Mouse (Mus musculus): ENCODE measurements around the gene Acox2. TPM values are rescaled to one million over a fixed set of nuclear protein-coding genes. Genes with fewer than 3 reads are reported as not detected.

The Acox2 gene
- polyA plus RNA-seq, 1 experiment from 2014 or later = 1.1 TPM

GRCm38 (mm10) chr14:8262242-8262641, 3.1 kb upstream of the Acox2 start:
- Histone ChIP-seq H3K4me3 (replicated peaks) (no peak overlapping the region), H3K4me1 (0 out of 2 replicates have a peak, but pooled peaks cover 4% of the 10 kb centered on the region), H3K4me2 (no peak overlapping the region), H3K36me3 (no peaks in the 10 kb centered on the region), H3K27me3 (no peaks in the 10 kb centered on the region), H3K27ac (no peak overlapping the region), H3K9me3 (replicated peaks) (no peaks in the 10 kb centered on the region), H3K9ac (no peak overlapping the region)
- WGBS = 64% methylated on average over 1 of the region's 1 CpGs
- ATAC-seq (replicated peaks; ENCODE audit: low FRiP score) = no peak

GRCm38 (mm10) chr14:8260214-8260613, 1.1 kb upstream of the Acox2 start:
- H3K4me1 ChIP-seq = 0 out of 2 replicates have a peak, but pooled peaks cover 4% of the 10 kb centered on the region
- H3K9ac ChIP-seq = no peak overlapping the region
- WGBS = 75% methylated on average over 5 of the region's 5 CpGs
- no peak for ATAC-seq (replicated peaks; ENCODE audit: low FRiP score)
- no peaks in the 10 kb centered on the region for H3K36me3 ChIP-seq
- H3K27ac ChIP-seq = no peak overlapping the region
- H3K4me3 ChIP-seq (replicated peaks) = no peak overlapping the region
- no peaks in the 10 kb centered on the region for H3K9me3 ChIP-seq (replicated peaks)
- 0 out of 2 replicates have a peak, but pooled peaks cover 3% of the 10 kb centered on the region for H3K27me3 ChIP-seq
- no peak overlapping the region for H3K4me2 ChIP-seq

- 69% methylated on average over 3 of the region's 3 CpGs for WGBS
- no peak overlapping the region for H3K9ac ChIP-seq
- H3K27me3 ChIP-seq = 0 out of 2 replicates have a peak, but pooled peaks cover 3% of the 10 kb centered on the region
- no peak overlapping the region for H3K27ac ChIP-seq
- no peak overlapping the region for H3K4me2 ChIP-seq
- H3K4me3 ChIP-seq (replicated peaks) = no peak overlapping the region
- H3K36me3 ChIP-seq = no peaks in the 10 kb centered on the region
- 0 out of 2 replicates have a peak, but pooled peaks cover 4% of the 10 kb centered on the region for H3K4me1 ChIP-seq
- ATAC-seq (replicated peaks; ENCODE audit: low FRiP score) = no peak
- no peaks in the 10 kb centered on the region for H3K9me3 ChIP-seq (replicated peaks)
Measured at GRCm38 (mm10) chr14:8258752-8259151, 401 bp downstream of the Acox2 start.

GRCm38 (mm10) chr14:8258335-8258627, 872 bp downstream of the Acox2 start:
- H3K36me3 ChIP-seq = no peaks in the 10 kb centered on the region
- no peaks in the 10 kb centered on the region for H3K9me3 ChIP-seq (replicated peaks)
- 0 out of 2 replicates have a peak, but pooled peaks cover 4% of the 10 kb centered on the region for H3K4me1 ChIP-seq
- H3K9ac ChIP-seq = no peak overlapping the region
- H3K4me2 ChIP-seq = no peak overlapping the region
- no peak overlapping the region for H3K4me3 ChIP-seq (replicated peaks)
- H3K27ac ChIP-seq = no peak overlapping the region
- H3K27me3 ChIP-seq = 0 out of 2 replicates have a peak, but pooled peaks cover 3% of the 10 kb centered on the region
- ATAC-seq (replicated peaks; ENCODE audit: low FRiP score) = no peak
- WGBS = 50% methylated on average over 3 of the region's 3 CpGs

- no peak for ATAC-seq (replicated peaks; ENCODE audit: low FRiP score)
- Histone ChIP-seq H3K9ac (no peak overlapping the region), H3K4me1 (0 out of 2 replicates have a peak, but pooled peaks cover 4% of the 10 kb centered on the region), H3K9me3 (replicated peaks) (no peaks in the 10 kb centered on the region), H3K27me3 (0 out of 2 replicates have a peak, but pooled peaks cover 3% of the 10 kb centered on the region), H3K36me3 (no peaks in the 10 kb centered on the region), H3K27ac (no peak overlapping the region), H3K4me2 (no peak overlapping the region), H3K4me3 (replicated peaks) (no peak overlapping the region)
- WGBS = 55% methylated on average over 7 of the region's 7 CpGs
Measured at GRCm38 (mm10) chr14:8257521-8258334, 1.4 kb downstream of the Acox2 start.

GRCm38 (mm10) chr14:8256881-8257280, 2.3 kb downstream of the Acox2 start:
- Histone ChIP-seq H3K27ac (no peak overlapping the region), H3K4me3 (replicated peaks) (no peak overlapping the region), H3K4me2 (no peak overlapping the region), H3K4me1 (0 out of 2 replicates have a peak, but pooled peaks cover 4% of the 10 kb centered on the region), H3K9ac (no peak overlapping the region), H3K9me3 (replicated peaks) (no peaks in the 10 kb centered on the region), H3K27me3 (0 out of 2 replicates have a peak, but pooled peaks cover 3% of the 10 kb centered on the region), H3K36me3 (no peaks in the 10 kb centered on the region)
- 65% methylated on average over 5 of the region's 5 CpGs for WGBS
- ATAC-seq (replicated peaks; ENCODE audit: low FRiP score) = no peak

- Histone ChIP-seq H3K27ac (no peak overlapping the region), H3K4me2 (no peak overlapping the region), H3K27me3 (0 out of 2 replicates have a peak, but pooled peaks cover 3% of the 10 kb centered on the region), H3K9ac (no peak overlapping the region), H3K4me1 (0 out of 2 replicates have a peak, but pooled peaks cover 4% of the 10 kb centered on the region), H3K36me3 (no peaks in the 10 kb centered on the region), H3K9me3 (replicated peaks) (no peaks in the 10 kb centered on the region), H3K4me3 (replicated peaks) (no peak overlapping the region)
- WGBS = 68% methylated on average over 6 of the region's 6 CpGs
- no peak for ATAC-seq (replicated peaks; ENCODE audit: low FRiP score)
Measured at GRCm38 (mm10) chr14:8256072-8256471, 3.1 kb downstream of the Acox2 start.

GRCm38 (mm10) chr14:8255076-8255729, 4.0 kb downstream of the Acox2 start:
- H3K27me3 ChIP-seq = 0 out of 2 replicates have a peak, but pooled peaks cover 3% of the 10 kb centered on the region
- no peak overlapping the region for H3K4me3 ChIP-seq (replicated peaks)
- H3K4me2 ChIP-seq = no peak overlapping the region
- H3K27ac ChIP-seq = no peak overlapping the region
- WGBS = 71% methylated on average over 7 of the region's 7 CpGs
- H3K36me3 ChIP-seq = no peaks in the 10 kb centered on the region
- no peaks in the 10 kb centered on the region for H3K9me3 ChIP-seq (replicated peaks)
- 0 out of 2 replicates have a peak, but pooled peaks cover 4% of the 10 kb centered on the region for H3K4me1 ChIP-seq
- H3K9ac ChIP-seq = no peak overlapping the region
- ATAC-seq (replicated peaks; ENCODE audit: low FRiP score) = no peak

- no peaks in the 10 kb centered on the region for H3K27me3 ChIP-seq
- H3K9me3 ChIP-seq (replicated peaks) = no peaks in the 10 kb centered on the region
- no peak for ATAC-seq (replicated peaks; ENCODE audit: low FRiP score)
- 92% methylated on average over 8 of the region's 8 CpGs for WGBS
- H3K36me3 ChIP-seq = no peaks in the 10 kb centered on the region
- no peak overlapping the region for H3K4me3 ChIP-seq (replicated peaks)
- no peak overlapping the region for H3K27ac ChIP-seq
- H3K9ac ChIP-seq = no peak overlapping the region
- H3K4me2 ChIP-seq = no peak overlapping the region
- H3K4me1 ChIP-seq = no peaks in the 10 kb centered on the region
Measured at GRCm38 (mm10) chr14:8251330-8251885, 7.7 kb downstream of the Acox2 start.

GRCm38 (mm10) chr14:8250141-8250871, 8.8 kb downstream of the Acox2 start:
- ATAC-seq (replicated peaks; ENCODE audit: low FRiP score) = no peak
- WGBS = 66% methylated on average over 9 of the region's 9 CpGs
- Histone ChIP-seq H3K9ac (no peak overlapping the region), H3K4me2 (no peak overlapping the region), H3K27me3 (no peaks in the 10 kb centered on the region), H3K4me3 (replicated peaks) (no peak overlapping the region), H3K4me1 (no peaks in the 10 kb centered on the region), H3K36me3 (no peaks in the 10 kb centered on the region), H3K9me3 (replicated peaks) (no peaks in the 10 kb centered on the region), H3K27ac (no peak overlapping the region)

- 72% methylated on average over 1 of the region's 1 CpGs for WGBS
- ATAC-seq (replicated peaks; ENCODE audit: low FRiP score) = no peak
- Histone ChIP-seq H3K4me1 (no peaks in the 10 kb centered on the region), H3K9ac (no peak overlapping the region), H3K27me3 (no peaks in the 10 kb centered on the region), H3K4me3 (replicated peaks) (no peak overlapping the region), H3K4me2 (no peak overlapping the region), H3K27ac (no peak overlapping the region), H3K9me3 (replicated peaks) (no peaks in the 10 kb centered on the region), H3K36me3 (no peaks in the 10 kb centered on the region)
Measured at GRCm38 (mm10) chr14:8249206-8249605, 9.9 kb downstream of the Acox2 start.

All from kidney, embryonic 15.5 days (tissue).